Mouse (Mus musculus) cerebellum, adult 2 months (tissue): Measurements from ENCODE around the gene Alpk3.

ENCODE experiments used
- CTCF ChIP-seq: fragments of 200-500 bp; IDR thresholded peaks from 2 replicates; pipeline ENCODE4 v1.5.1; 2011; ENCODE audit warnings: low read depth, mild to moderate bottlenecking, control low read depth, low read length, moderate library complexity, borderline replicate concordance; ENCODE audit not compliant: insufficient read depth
- POLR2A ChIP-seq: fragments of 200-500 bp; IDR thresholded peaks from 2 replicates; pipeline ENCODE4 v1.6.1; 2011; ENCODE audit warnings: low read length, control low read depth, borderline replicate concordance; ENCODE audit not compliant: insufficient read depth

DNA sequence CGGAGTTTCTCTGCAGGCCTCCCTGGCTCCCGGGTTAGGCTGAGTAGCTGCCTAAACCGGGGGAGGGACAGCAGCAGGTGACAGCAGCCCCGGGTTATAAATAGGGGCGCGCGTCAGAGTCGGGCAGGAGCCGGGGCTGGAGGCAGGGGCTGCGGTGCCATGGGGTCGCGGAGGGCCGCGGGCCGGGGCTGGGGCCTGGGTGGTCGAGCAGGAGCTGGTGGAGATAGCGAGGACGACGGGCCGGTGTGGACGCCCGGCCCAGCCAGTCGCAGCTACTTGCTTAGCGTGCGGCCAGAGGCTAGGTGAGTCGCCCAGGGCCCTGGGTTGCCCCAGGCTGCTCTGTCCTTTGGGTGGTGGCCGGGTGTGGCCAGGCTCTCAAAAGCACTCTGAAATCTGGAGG is at the start of gene Alpk3:
- TF ChIP-seq POLR2A, result no peak
- no peak for TF ChIP-seq CTCF
